Mouse (Mus musculus) E14TG2a.4 (cell line): ENCODE measurements at regions not wholly inside any gene's neighbourhood (a gene's known extent, or its start where the extent isn't known, plus 50 kb on each side); places are given as distances from the start of the nearest gene placed in this dataset.

Experiments
- CTCF ChIP-seq: conservative IDR thresholded peaks from 2 replicates; pipeline ENCODE4 v1.5.1; 2014; ENCODE audit warnings: low read length
- NANOG ChIP-seq: IDR thresholded peaks from 2 replicates; pipeline ENCODE4 v1.6.1; 2014; ENCODE audit warnings: borderline replicate concordance, low read length, mixed read lengths
- POU5F1 ChIP-seq: IDR thresholded peaks from 2 replicates; pipeline ENCODE4 v1.6.1; 2014; ENCODE audit warnings: low read length, borderline replicate concordance

DNA sequence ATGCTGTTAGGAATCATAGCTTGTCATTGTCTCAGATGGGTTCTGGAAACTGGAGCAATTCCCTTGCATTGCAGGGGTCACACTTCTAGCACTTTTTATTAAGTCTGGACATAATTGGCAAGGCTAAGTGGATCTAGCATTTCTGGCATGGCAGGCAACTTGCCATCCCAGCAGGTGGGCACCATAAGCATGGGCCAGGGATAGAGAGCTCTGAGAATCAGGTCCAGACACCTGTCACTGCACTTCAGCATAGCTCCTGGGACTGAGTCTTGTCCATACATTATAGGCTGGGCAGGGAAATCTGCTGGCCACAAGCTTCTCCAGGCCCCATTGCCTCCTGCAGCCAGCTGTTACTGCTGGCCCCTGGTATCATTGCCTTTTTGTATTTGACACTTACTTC is 242.2 kb downstream of the Pdzph1 start:
- TF ChIP-seq CTCF = no peak
- no peak for TF ChIP-seq POU5F1
- TF ChIP-seq NANOG = no peak
